Comparison of ENCODE assay signal across 20 mouse cellular contexts in the genomic region with DNA sequence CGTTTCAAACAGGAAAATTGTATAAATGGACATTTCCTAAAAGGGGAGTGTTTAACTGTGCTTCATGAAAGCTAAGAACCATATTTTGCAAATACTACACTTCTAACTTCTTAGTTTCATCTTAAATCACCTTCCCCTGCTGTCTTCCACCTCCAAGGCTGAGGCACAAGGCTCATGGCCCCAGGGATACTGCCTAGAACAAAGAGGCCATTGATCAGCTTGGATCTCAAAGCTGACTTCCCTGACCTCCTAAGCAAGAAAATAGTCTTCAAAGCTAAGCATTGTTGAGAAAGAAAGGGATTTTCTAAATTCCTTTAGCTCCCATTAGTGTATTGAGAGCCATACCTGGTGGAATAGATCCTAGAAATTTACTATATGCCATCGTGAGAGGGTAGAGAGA.
DNase-seq lines count a peak whose midpoint lies in the region; ATAC-seq lines count a peak whose summit lies in the region.
"Had no signal": no experiment of that assay in that cellular context is flagged by ENCODE, and none has a peak within 500 bp of the region (broad histone marks: within the 10 kb centered on the region; RNA-seq: fewer than 3 reads in every experiment).

No protein-coding gene starts in this region.

- DNase-seq in neural tube, embryonic 11.5 days (ENCODE audit: low spot score) = peak; percentile 21
- DNase-seq in neural tube, embryonic 10.5 days (ENCODE audit: extremely low spot score, low spot score) = no peak
- DNase-seq in embryonic facial prominence, embryonic 10.5 days (ENCODE audit: low spot score) = peak; percentile 41
- no peak for DNase-seq in embryonic facial prominence, embryonic 14.5 days (ENCODE audit: low spot score)
- no peak for DNase-seq in ovary, postnatal 14 days (ENCODE audit: low spot score)
- DNase-seq: adrenal gland, postnatal 14 days; cerebellum, adult 11-12 months; cerebellum, adult 9-10 months; cerebellum, postnatal 25 days; gastrocnemius, postnatal 36 days; heart, adult 11 months; heart, postnatal 14 days; kidney, adult 9 months had no signal

- peaks cover 3% of the 10 kb centered on the region for H3K4me1 ChIP-seq in neural tube, embryonic 11.5 days (ENCODE audit: control insufficient read depth, insufficient read depth, low read length)
- H3K4me1 ChIP-seq in embryonic facial prominence, embryonic 10.5 days = peaks cover 30% of the 10 kb centered on the region
- peaks cover 14% of the 10 kb centered on the region for H3K4me1 ChIP-seq in embryonic facial prominence, embryonic 14.5 days (ENCODE audit: control insufficient read depth, insufficient read depth, low read length)
- peaks cover 9% of the 10 kb centered on the region for H3K4me1 ChIP-seq in kidney, embryonic 15.5 days
- H3K4me1 ChIP-seq in intestine, embryonic 16.5 days (ENCODE audit: control insufficient read depth, insufficient read depth, low read length) = no peaks in the 10 kb centered on the region

- no peaks in the 10 kb centered on the region for H3K9me3 ChIP-seq in neural tube, embryonic 11.5 days (ENCODE audit: control insufficient read depth, low read length)
- peaks cover 6% of the 10 kb centered on the region; the same call in 1 of the 2 replicates for H3K9me3 ChIP-seq in embryonic facial prominence, embryonic 10.5 days
- H3K9me3 ChIP-seq in embryonic facial prominence, embryonic 14.5 days (ENCODE audit: control insufficient read depth, low read length) = no peaks in the 10 kb centered on the region
- no peaks in the 10 kb centered on the region for H3K9me3 ChIP-seq in kidney, embryonic 15.5 days (replicated peaks)
- no peaks in the 10 kb centered on the region for H3K9me3 ChIP-seq in intestine, embryonic 16.5 days (ENCODE audit: control insufficient read depth, low read length)
- H3K9me3 ChIP-seq: heart, embryonic 10.5 days; hindbrain, embryonic 15.5 days had no signal

- no peak for ATAC-seq in neural tube, embryonic 11.5 days (ENCODE audit: insufficient read depth, low FRiP score, low TSS enrichment)
- no peak for ATAC-seq in embryonic facial prominence, embryonic 14.5 days (ENCODE audit: low read depth)
- no peak for ATAC-seq in kidney, embryonic 15.5 days (replicated peaks; ENCODE audit: low FRiP score)
- ATAC-seq in intestine, embryonic 16.5 days = no peak
- ATAC-seq: intestine, postnatal 0 days; Patski had no signal

- H3K9ac ChIP-seq in neural tube, embryonic 11.5 days (ENCODE audit: low read length) = no peak overlapping the region
- no peak overlapping the region for H3K9ac ChIP-seq in embryonic facial prominence, embryonic 14.5 days (ENCODE audit: low read depth, low read length)
- no peak overlapping the region for H3K9ac ChIP-seq in kidney, embryonic 15.5 days
- H3K9ac ChIP-seq in intestine, embryonic 16.5 days (ENCODE audit: low read depth, low read length) = no peak overlapping the region
- H3K9ac ChIP-seq: hindbrain, embryonic 15.5 days had no signal

- H3K36me3 ChIP-seq in neural tube, embryonic 11.5 days (ENCODE audit: control insufficient read depth, insufficient read depth, low read length) = no peaks in the 10 kb centered on the region
- H3K36me3 ChIP-seq in embryonic facial prominence, embryonic 10.5 days (replicated peaks) = no peaks in the 10 kb centered on the region
- no peaks in the 10 kb centered on the region for H3K36me3 ChIP-seq in embryonic facial prominence, embryonic 14.5 days (ENCODE audit: control insufficient read depth, insufficient read depth, low read length)
- H3K36me3 ChIP-seq in kidney, embryonic 15.5 days = no peaks in the 10 kb centered on the region
- no peaks in the 10 kb centered on the region for H3K36me3 ChIP-seq in intestine, embryonic 16.5 days (ENCODE audit: control insufficient read depth, insufficient read depth, low read length)
- H3K36me3 ChIP-seq: heart, embryonic 10.5 days; hindbrain, embryonic 15.5 days had no signal

- 63% methylated on average over 2 of the region's 2 CpGs for WGBS in neural tube, embryonic 11.5 days
- 28% methylated on average over 2 of the region's 2 CpGs for WGBS in embryonic facial prominence, embryonic 10.5 days
- 19% methylated on average over 2 of the region's 2 CpGs for WGBS in embryonic facial prominence, embryonic 14.5 days
- WGBS in kidney, embryonic 15.5 days = 67% methylated on average over 2 of the region's 2 CpGs
- 61% methylated on average over 2 of the region's 2 CpGs for WGBS in intestine, embryonic 16.5 days

- H3K27ac ChIP-seq in neural tube, embryonic 11.5 days (ENCODE audit: low read depth, low read length) = no peak overlapping the region
- peak overlapping the region; percentile 70 for H3K27ac ChIP-seq in embryonic facial prominence, embryonic 10.5 days (replicated peaks)
- peak overlapping the region; percentile 7; the same call in 1 of the 2 replicates for H3K27ac ChIP-seq in embryonic facial prominence, embryonic 14.5 days (replicated peaks; ENCODE audit: low read depth, low read length)
- no peak overlapping the region for H3K27ac ChIP-seq in kidney, embryonic 15.5 days
- no peak overlapping the region for H3K27ac ChIP-seq in intestine, embryonic 16.5 days (ENCODE audit: low read length)
- H3K27ac ChIP-seq: heart, embryonic 10.5 days; hindbrain, embryonic 15.5 days had no signal

- H3K27me3 ChIP-seq in neural tube, embryonic 11.5 days (ENCODE audit: control insufficient read depth, insufficient read depth, low read length) = no peaks in the 10 kb centered on the region
- no peaks in the 10 kb centered on the region for H3K27me3 ChIP-seq in embryonic facial prominence, embryonic 10.5 days (replicated peaks; ENCODE audit: low read depth, poor library complexity, severe bottlenecking)
- H3K27me3 ChIP-seq in embryonic facial prominence, embryonic 14.5 days (replicated peaks; ENCODE audit: control insufficient read depth, insufficient read depth, low read length) = no peaks in the 10 kb centered on the region
- H3K27me3 ChIP-seq in kidney, embryonic 15.5 days = no peaks in the 10 kb centered on the region
- no peaks in the 10 kb centered on the region for H3K27me3 ChIP-seq in intestine, embryonic 16.5 days (replicated peaks; ENCODE audit: control insufficient read depth, insufficient read depth, low read length)
- H3K27me3 ChIP-seq: CH12.LX; hindbrain, embryonic 15.5 days; Patski had no signal

- H3K4me3 ChIP-seq in neural tube, embryonic 11.5 days (ENCODE audit: low read depth, low read length) = no peak overlapping the region
- H3K4me3 ChIP-seq in embryonic facial prominence, embryonic 10.5 days = no peak overlapping the region
- H3K4me3 ChIP-seq in embryonic facial prominence, embryonic 14.5 days (ENCODE audit: low read depth, low read length) = no peak overlapping the region
- no peak overlapping the region for H3K4me3 ChIP-seq in kidney, embryonic 15.5 days (replicated peaks)
- H3K4me3 ChIP-seq in intestine, embryonic 16.5 days (ENCODE audit: low read length) = no peak overlapping the region
- H3K4me3 ChIP-seq: heart, embryonic 10.5 days; hindbrain, embryonic 15.5 days had no signal

- H3K4me2 ChIP-seq in neural tube, embryonic 11.5 days (ENCODE audit: low read depth) = no peak overlapping the region
- H3K4me2 ChIP-seq in embryonic facial prominence, embryonic 14.5 days (ENCODE audit: low read depth, low read length) = 0 out of 2 replicates have a peak overlapping the region, but pooled peaks have one; percentile 0
- H3K4me2 ChIP-seq in kidney, embryonic 15.5 days = no peak overlapping the region
- H3K4me2 ChIP-seq in intestine, embryonic 16.5 days (ENCODE audit: low read depth, low read length) = no peak overlapping the region
- H3K4me2 ChIP-seq: hindbrain, embryonic 15.5 days had no signal

Comparison
In these comparisons a context has a peak if more than half of its experiments do, and no peak if none do; other contexts are left out.
1. DNase-seq: peak in neural tube, embryonic 11.5 days (single experiment) and embryonic facial prominence, embryonic 10.5 days (single experiment); none in neural tube, embryonic 10.5 days (single experiment), embryonic facial prominence, embryonic 14.5 days (single experiment) and ovary, postnatal 14 days (single experiment).
2. H3K27ac ChIP-seq: peak in embryonic facial prominence, embryonic 10.5 days (single experiment) and embryonic facial prominence, embryonic 14.5 days (single experiment); none in neural tube, embryonic 11.5 days (single experiment), kidney, embryonic 15.5 days (single experiment) and intestine, embryonic 16.5 days (single experiment).